ENCODE assay signal across 11 mouse cellular contexts in genomic region chr4:142221757-142222072, GRCm38 (mm10). TPM values are rescaled to one million over a fixed set of nuclear protein-coding genes. Genes with fewer than 3 reads are reported as not detected.
DNase-seq lines count a peak whose midpoint lies in the region; ATAC-seq and TF ChIP-seq lines count a peak whose summit lies in the region.
"Had no signal": no experiment of that assay in that cellular context is flagged by ENCODE, and none has a peak within 500 bp of the region (broad histone marks: within the 10 kb centered on the region; RNA-seq: fewer than 3 reads in every experiment).

No protein-coding gene starts in this region.

- H3K9ac ChIP-seq in heart, embryonic 12.5 days = no peak overlapping the region
- H3K9ac ChIP-seq in kidney, embryonic 16.5 days (replicated peaks; ENCODE audit: low read length) = peak overlapping the region; percentile 45; the same call in 1 of the 2 replicates
- no peak overlapping the region for H3K9ac ChIP-seq in intestine, embryonic 16.5 days (ENCODE audit: low read depth, low read length)

- no peak for TF ChIP-seq CTCF in E14TG2a.4 (conservative IDR thresholded peaks at IDR 0.05; ENCODE audit: low read length)

- H3K4me2 ChIP-seq in heart, embryonic 12.5 days = no peak overlapping the region
- H3K4me2 ChIP-seq in kidney, embryonic 16.5 days (replicated peaks; ENCODE audit: low read depth, low read length) = 0 out of 2 replicates have a peak overlapping the region, but pooled peaks have one; percentile 2
- H3K4me2 ChIP-seq in intestine, embryonic 16.5 days (ENCODE audit: low read depth, low read length) = no peak overlapping the region

- 0 out of 2 replicates have a peak, but pooled peaks have one; percentile 7 for ATAC-seq in heart, embryonic 12.5 days (ENCODE audit: insufficient number of reproducible peaks, low FRiP score)
- ATAC-seq in kidney, embryonic 16.5 days (ENCODE audit: low FRiP score, low TSS enrichment) = no peak
- ATAC-seq in intestine, embryonic 16.5 days = no peak; the same call in 1 of the 2 replicates

- no peaks in the 10 kb centered on the region for H3K9me3 ChIP-seq in heart, embryonic 12.5 days (replicated peaks)
- H3K9me3 ChIP-seq in kidney, embryonic 16.5 days (ENCODE audit: low read length) = no peaks in the 10 kb centered on the region
- H3K9me3 ChIP-seq in E14TG2a.4 (ENCODE audit: low read length) = no peaks in the 10 kb centered on the region
- H3K9me3 ChIP-seq in intestine, embryonic 16.5 days (ENCODE audit: control insufficient read depth, low read length) = no peaks in the 10 kb centered on the region

- DNase-seq in heart, adult 9 months (ENCODE audit: low spot score in 2 of 2) = no peak
- DNase-seq in kidney, postnatal 4 days = no peak
- DNase-seq in c-Kit-positive CD71-positive TER-119-positive erythroid progenitor cells, embryonic 14.5 days (ENCODE audit: low spot score) = no peak
- no peak for DNase-seq in ovary, adult 18-20 months (ENCODE audit: low spot score)
- DNase-seq: B cell, adult 2 months; cerebellum, postnatal 36 days; thymus, adult 2 months had no signal

- no peak overlapping the region for H3K4me3 ChIP-seq in heart, embryonic 12.5 days
- no peak overlapping the region for H3K4me3 ChIP-seq in kidney, embryonic 16.5 days (ENCODE audit: low read length)
- 0 out of 2 replicates have a peak overlapping the region, but pooled peaks have one; percentile 0 for H3K4me3 ChIP-seq in E14TG2a.4 (replicated peaks; ENCODE audit: low read length)
- no peak overlapping the region for H3K4me3 ChIP-seq in intestine, embryonic 16.5 days (ENCODE audit: low read length)

- H3K4me1 ChIP-seq in heart, embryonic 12.5 days (replicated peaks) = peaks cover 69% of the 10 kb centered on the region
- H3K4me1 ChIP-seq in kidney, embryonic 16.5 days (ENCODE audit: insufficient read depth, low read length) = peaks cover 89% of the 10 kb centered on the region
- H3K4me1 ChIP-seq in E14TG2a.4 (replicated peaks; ENCODE audit: low read depth, low read length) = peaks cover 98% of the 10 kb centered on the region
- peaks cover 87% of the 10 kb centered on the region for H3K4me1 ChIP-seq in intestine, embryonic 16.5 days (ENCODE audit: control insufficient read depth, insufficient read depth, low read length)

- peak overlapping the region; percentile 33 for H3K27ac ChIP-seq in heart, embryonic 12.5 days (ENCODE audit: poor library complexity, severe bottlenecking)
- H3K27ac ChIP-seq in kidney, embryonic 16.5 days (ENCODE audit: low read length) = peak overlapping the region; percentile 95
- H3K27ac ChIP-seq in intestine, embryonic 16.5 days (ENCODE audit: low read length) = peak overlapping the region; percentile 60

- H3K36me3 ChIP-seq in heart, embryonic 12.5 days = no peaks in the 10 kb centered on the region
- no peaks in the 10 kb centered on the region for H3K36me3 ChIP-seq in kidney, embryonic 16.5 days (ENCODE audit: insufficient read depth, low read length)
- peaks cover 45% of the 10 kb centered on the region for H3K36me3 ChIP-seq in E14TG2a.4 (ENCODE audit: insufficient read depth, low read length)
- no peaks in the 10 kb centered on the region for H3K36me3 ChIP-seq in intestine, embryonic 16.5 days (ENCODE audit: control insufficient read depth, insufficient read depth, low read length)

- WGBS in heart, embryonic 12.5 days = 32% methylated on average over 5 of the region's 5 CpGs
- WGBS in kidney, embryonic 16.5 days = 21% methylated on average over 5 of the region's 5 CpGs
- WGBS in intestine, embryonic 16.5 days = 30% methylated on average over 5 of the region's 5 CpGs

- H3K27me3 ChIP-seq in heart, embryonic 12.5 days (replicated peaks) = no peaks in the 10 kb centered on the region
- no peaks in the 10 kb centered on the region for H3K27me3 ChIP-seq in kidney, embryonic 16.5 days (ENCODE audit: insufficient read depth, low read length)
- no peaks in the 10 kb centered on the region for H3K27me3 ChIP-seq in E14TG2a.4 (ENCODE audit: insufficient read depth, low read length)
- H3K27me3 ChIP-seq in intestine, embryonic 16.5 days (replicated peaks; ENCODE audit: control insufficient read depth, insufficient read depth, low read length) = no peaks in the 10 kb centered on the region

RNA-seq across cellular contexts. Expression of gene Kazn, which starts 17.5 kb away (rescaled TPM):
- polyA plus RNA-seq in heart, embryonic 12.5 days (2016; fragmentation: Nextera tagmentation; extraction: Ambion mirVana) = 8.6 and 9.2 TPM in 2 replicates
- 15.5 and 16.2 TPM in 2 replicates for polyA plus RNA-seq in kidney, embryonic 16.5 days (2015; fragmentation: Nextera tagmentation; extraction: Ambion mirVana)
- polyA plus RNA-seq in intestine, embryonic 16.5 days (2015; fragmentation: Nextera tagmentation; extraction: Ambion mirVana) = 10.7 and 11.3 TPM in 2 replicates

Comparison
In these comparisons a context has a peak if more than half of its experiments do, and no peak if none do; other contexts are left out.
1. H3K27ac ChIP-seq: peak in every context shown above with its lines; median percentile 95 in kidney, embryonic 16.5 days; 60 in intestine, embryonic 16.5 days; 33 in heart, embryonic 12.5 days.